Mouse (Mus musculus): ENCODE measurements at regions not wholly inside any gene's neighbourhood (a gene's known extent, or its start where the extent isn't known, plus 50 kb on each side); places are given as distances from the start of the nearest gene placed in this dataset.
A peak's percentile ranks its signal among the peaks of the same experiment; 100 is the strongest.

DNA sequence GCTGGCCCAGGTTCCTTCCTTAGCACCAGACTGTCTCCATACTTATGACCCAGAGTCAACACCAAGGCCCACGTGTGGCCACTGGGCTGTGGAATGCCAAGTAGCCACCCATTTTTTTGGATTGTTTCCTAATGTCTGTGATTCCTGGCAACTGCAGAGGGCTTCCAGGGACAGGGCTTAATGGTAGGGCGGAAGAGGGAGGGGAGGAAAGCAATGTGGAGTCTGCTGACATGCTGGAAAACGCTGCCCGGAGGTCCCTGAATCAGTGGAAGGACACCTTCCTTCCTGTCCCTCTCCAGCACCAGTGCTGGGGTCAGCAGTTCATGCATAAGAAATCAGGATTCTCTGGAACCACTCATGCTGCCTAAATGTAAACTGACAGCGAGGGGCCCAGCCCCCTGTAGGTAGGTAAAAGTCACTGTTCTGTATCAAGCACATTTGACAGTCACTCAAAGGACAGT lies 90.8 kb downstream of the Iyd start:
- DNase-seq (ENCODE audit: low read depth), result no peak

DNA sequence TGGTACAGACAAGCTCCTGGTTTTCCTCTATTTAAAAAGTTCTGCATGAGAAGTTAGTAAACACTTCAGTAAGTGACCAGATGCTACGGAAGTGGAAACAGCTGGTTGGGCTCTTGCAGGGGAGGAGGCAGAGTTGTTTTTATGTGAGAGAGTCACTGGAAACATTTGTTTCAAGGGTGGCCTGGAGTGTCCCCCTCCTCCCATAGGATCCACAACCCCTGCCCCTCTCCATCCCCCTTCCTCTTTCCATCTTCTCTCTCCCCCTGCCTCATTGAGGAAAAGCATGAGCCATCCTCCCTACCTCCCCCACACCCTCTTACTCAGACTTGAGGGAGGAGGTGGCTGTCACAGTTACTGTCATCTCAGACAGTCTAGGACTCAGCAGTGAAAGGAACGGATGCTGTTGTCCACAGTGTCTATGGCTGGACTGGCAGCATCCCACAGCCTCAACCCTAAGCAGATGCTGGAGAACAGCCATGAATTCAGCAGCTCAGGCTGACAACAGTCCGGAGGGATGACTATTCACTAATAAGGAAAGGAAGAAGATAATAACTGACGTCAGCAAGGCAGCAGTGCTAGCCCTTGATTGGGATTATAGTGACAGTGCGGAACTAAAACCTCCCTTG lies 93.9 kb downstream of the Iyd start:
- no peak for DNase-seq (ENCODE audit: low read depth)

DNA sequence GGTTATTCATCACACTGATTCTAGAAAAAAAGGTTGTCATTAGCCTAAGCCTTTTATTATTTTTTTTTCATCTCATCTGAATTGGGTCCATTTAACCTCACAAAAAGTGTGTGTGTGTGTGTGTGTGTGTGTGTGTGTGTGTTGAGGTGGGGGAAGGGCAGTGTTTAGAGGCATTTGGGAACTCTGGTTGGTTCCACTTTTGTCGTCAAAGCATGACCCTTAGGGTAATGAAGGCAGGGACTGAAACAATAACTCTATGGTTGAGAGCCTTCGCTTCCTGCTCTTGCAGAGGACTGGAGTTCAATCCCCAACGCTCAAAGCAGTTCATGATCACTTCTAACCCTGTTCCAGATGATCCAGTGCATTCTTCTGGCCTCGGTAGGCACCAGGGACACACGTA lies 96.1 kb upstream of the Plekhg1 start:
- DNase-seq (ENCODE audit: low read depth), result no peak

- DNase-seq (ENCODE audit: low read depth), result no peak
Measured at GRCm38 (mm10) chr10:3645030-3645429, 95.1 kb upstream of the Plekhg1 start.

GRCm38 (mm10) chr10:3646151-3646910 lies 93.8 kb upstream of the Plekhg1 start:
- DNase-seq (ENCODE audit: low read depth), result no peak

DNA sequence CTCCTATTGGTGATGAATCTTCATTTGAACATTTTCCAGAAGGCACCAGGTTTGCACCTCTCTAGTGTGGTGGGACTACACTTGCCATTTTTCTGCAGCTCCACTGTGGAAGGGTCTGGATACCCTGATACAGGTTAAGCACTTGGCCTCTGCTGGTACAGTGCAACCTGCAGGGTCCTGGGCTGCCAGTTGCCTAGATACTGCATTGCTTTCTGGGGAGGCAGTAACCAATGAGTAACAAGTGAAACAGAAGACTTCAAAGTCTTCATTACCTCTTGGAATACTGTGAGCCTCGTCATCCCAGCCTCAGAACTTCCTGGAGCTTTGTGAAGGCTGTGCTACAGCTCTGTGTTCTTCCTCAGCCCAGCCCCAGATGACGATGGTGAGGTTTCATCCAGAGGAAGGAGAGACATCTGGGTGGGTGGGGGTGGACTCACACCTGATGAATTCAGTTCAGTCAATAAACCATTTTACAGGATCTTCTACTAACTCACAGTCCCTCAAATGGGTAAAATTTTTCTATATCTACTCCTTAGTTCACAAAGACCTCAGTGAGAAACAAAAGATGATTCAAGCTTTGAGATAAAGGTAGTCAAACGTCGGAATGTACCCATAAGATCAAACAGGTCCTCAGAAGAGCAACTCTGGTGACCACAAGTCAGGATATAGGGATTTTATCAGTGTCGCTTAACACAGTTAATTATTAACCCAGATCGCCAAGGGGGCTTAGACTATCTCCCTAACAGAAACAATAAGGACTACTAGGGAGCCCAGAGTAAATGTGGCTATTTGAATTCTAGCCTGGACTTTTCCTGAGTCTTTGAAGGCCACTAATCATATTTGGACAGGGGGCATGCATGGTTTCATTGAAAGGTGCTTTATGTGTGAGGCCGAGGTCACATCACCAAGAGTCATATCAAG lies 92.1 kb upstream of the Plekhg1 start:
- no peak for DNase-seq (ENCODE audit: low read depth)

- DNase-seq (ENCODE audit: low read depth), result no peak
Measured at GRCm38 (mm10) chr10:3649983-3650382, 90.2 kb upstream of the Plekhg1 start.

DNA sequence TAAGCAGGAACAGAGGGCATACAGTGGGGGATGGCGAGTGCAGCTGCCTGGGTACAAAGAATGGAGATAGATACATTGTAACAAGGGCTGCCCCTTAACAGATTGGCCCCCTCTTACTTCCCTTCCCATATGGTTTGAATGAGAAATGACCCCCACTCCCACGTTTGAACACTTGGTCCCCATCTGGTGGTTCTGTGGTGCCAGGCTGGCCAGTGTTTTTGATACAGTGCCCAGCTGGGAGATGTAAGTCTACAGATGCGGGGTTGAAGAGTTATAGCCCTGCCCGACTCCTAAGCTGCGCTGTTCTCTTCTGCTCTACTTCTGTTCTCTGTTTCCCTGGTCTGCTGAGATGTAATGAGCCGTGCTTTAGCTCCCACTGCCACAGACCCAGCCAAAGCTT lies 89.6 kb upstream of the Plekhg1 start:
- no peak for DNase-seq (ENCODE audit: low read depth)

DNA sequence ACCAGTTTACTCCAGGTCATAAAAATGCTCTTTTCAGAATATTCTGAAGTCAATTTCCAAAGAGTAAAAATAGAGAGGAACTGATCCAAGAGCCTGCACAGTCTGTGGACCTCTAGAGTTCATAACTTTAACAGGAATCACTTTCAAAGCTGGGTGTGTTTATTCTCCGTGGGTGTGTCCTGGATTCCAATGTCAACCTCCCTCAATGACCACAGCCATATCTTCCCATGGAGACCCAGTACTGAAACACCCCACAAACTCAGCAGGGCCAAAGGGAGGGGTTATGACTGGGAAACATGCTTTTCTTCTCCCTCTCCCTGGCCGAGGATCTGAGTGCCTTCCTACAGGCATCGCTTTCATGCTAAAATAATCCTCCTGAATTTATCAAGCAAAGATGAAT lies 87.6 kb upstream of the Plekhg1 start:
- no peak for DNase-seq (ENCODE audit: low read depth)

GRCm38 (mm10) chr10:3656081-3656480 lies 84.1 kb upstream of the Plekhg1 start:
- DNase-seq (ENCODE audit: low read depth), result no peak

DNA sequence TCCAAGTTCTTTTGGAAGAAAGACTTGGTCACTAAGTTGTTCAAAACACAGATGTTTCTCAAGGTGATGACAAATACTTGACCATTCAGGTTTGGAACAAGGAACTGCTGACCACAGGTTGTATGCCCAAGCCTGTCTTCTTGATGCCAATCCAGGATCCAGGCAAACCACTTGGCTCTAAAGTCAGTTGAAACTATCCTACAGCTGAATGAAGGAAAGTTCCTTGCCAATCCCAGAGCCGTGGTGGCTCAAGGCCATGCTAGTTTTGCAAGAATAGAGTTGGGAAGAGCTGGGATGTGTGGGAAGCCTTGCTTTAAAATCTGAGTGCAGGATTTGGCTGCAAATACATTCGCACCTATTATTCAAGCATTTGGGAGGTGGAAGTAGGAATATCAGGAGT lies 78.0 kb upstream of the Plekhg1 start:
- DNase-seq (ENCODE audit: low read depth), result peak; percentile 96

DNA sequence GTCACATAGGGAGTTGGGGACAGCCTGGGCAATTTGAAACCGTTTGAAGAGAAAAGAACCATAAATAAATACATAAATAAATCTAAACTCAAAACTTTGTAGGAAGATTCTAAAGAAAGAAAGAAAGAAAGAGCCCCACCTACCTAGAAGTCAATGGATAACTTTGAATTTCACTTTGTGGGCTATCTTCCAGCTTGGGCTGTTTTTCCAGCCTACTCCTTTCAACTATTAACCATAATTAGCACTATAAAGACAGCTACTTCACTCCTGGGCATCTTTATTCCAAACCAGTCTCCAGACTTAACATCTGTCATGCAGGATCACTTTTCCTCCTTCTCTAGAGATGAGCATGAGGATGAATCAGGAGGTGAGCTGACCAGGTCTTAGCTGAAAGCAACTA lies 77.6 kb upstream of the Plekhg1 start:
- DNase-seq (ENCODE audit: low read depth), result no peak

DNA sequence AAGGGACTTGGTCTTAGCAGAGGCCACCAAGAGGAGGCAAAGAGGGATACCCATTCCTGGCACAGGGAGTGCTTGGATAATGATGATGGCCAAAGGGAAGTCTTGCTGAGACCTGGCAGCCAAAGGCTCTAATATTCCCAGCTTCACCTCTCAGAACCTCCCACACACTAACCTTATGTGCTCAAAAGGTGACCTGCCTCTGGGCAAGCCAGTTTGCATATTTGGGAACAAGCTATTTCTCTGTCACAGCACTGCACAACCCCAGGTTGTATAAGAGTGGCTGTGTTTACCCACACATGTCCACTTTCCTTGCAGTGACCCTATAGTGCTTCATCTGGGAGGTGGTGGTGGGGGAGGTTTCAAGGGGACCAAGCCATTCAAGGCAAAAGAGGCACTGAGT lies 76.9 kb upstream of the Plekhg1 start:
- DNase-seq (ENCODE audit: low read depth), result peak; percentile 44

GRCm38 (mm10) chr10:3684481-3684880 lies 55.7 kb upstream of the Plekhg1 start:
- no peak for DNase-seq (ENCODE audit: low read depth)
